Mouse (Mus musculus) stomach, embryonic 16.5 days (tissue): ENCODE measurements at regions not wholly inside any gene's neighbourhood (a gene's known extent, or its start where the extent isn't known, plus 50 kb on each side); places are given as distances from the start of the nearest gene placed in this dataset.
"Not testable (repeated sequence)": the region's sequence is repeated elsewhere in the genome, so short reads cannot be mapped to it uniquely, and the experiment has no call there.

Experiments
- ATAC-seq: fragments of 200-750 bp; cut with Nextera tagmentation; 2 replicates; pipeline ENCODE4 v1.8.0; 2017; ENCODE audit warnings: moderate number of reproducible peaks, moderate TSS enrichment; ENCODE audit not compliant: insufficient read depth, low FRiP score
- H3K27ac ChIP-seq: fragments of 300-500 bp; sonication (generic); 2 replicates; pipeline ENCODE4 v1.5.1; 2014; ENCODE audit warnings: low read length
- H3K27me3 ChIP-seq: fragments of 300-500 bp; sonication (generic); 2 replicates; pipeline ENCODE4 v1.6.1; 2014; ENCODE audit warnings: low read length, control low read depth, mixed read lengths; ENCODE audit not compliant: control insufficient read depth, insufficient read depth
- H3K36me3 ChIP-seq: fragments of 300-500 bp; sonication (generic); 2 replicates; pipeline ENCODE4 v1.6.1; 2014; ENCODE audit warnings: low read length; ENCODE audit not compliant: control insufficient read depth, insufficient read depth
- H3K4me1 ChIP-seq: fragments of 300-500 bp; sonication (generic); 2 replicates; pipeline ENCODE4 v1.6.1; 2014; ENCODE audit warnings: low read length, control low read depth, mixed read lengths; ENCODE audit not compliant: control insufficient read depth, insufficient read depth
- H3K4me2 ChIP-seq: fragments of 300-500 bp; sonication (generic); 2 replicates; pipeline ENCODE4 v1.6.1; 2014; ENCODE audit warnings: low read depth, low read length, mixed read lengths
- H3K4me3 ChIP-seq: fragments of 300-500 bp; sonication (generic); replicated peaks from 2 replicates; pipeline ENCODE4 v1.5.1; 2014; ENCODE audit warnings: mild to moderate bottlenecking, low read length
- H3K9ac ChIP-seq: fragments of 300-500 bp; sonication (generic); 2 replicates; pipeline ENCODE4 v1.6.1; 2014; ENCODE audit warnings: low read length
- H3K9me3 ChIP-seq: fragments of 300-500 bp; sonication (generic); replicated peaks from 2 replicates; pipeline ENCODE4 v1.6.1; 2016; ENCODE audit warnings: low read length, control low read depth; ENCODE audit not compliant: control insufficient read depth
- WGBS: fragments of 180-500 bp; shearing (Covaris S2); extraction: QIAGEN DNeasy Blood & Tissue Kit; methylation state at CpG from one replicate; pipeline ENCODE4 v1.1.7; 2014; 5-methylcytosine and 5-hydroxymethylcytosine counted together

- Histone ChIP-seq H3K4me3 (no peak overlapping the region), H3K4me1 (no peaks in the 10 kb centered on the region), H3K9me3 (no peaks in the 10 kb centered on the region), H3K27ac (no peak overlapping the region), H3K4me2 (no peak overlapping the region), H3K36me3 (no peaks in the 10 kb centered on the region), H3K27me3 (no peaks in the 10 kb centered on the region), H3K9ac (no peak overlapping the region)
- no peak for ATAC-seq
Measured at GRCm38 (mm10) chr10:46100837-46101236, 523.2 kb downstream of the Hace1 start.

GRCm38 (mm10) chr10:46108810-46109209 lies 531.2 kb downstream of the Hace1 start:
- H3K4me2 ChIP-seq, result no peak overlapping the region
- 69% methylated on average over 4 of the region's 4 CpGs for WGBS
- no peak overlapping the region for H3K4me3 ChIP-seq
- H3K9me3 ChIP-seq, result no peaks in the 10 kb centered on the region
- no peak overlapping the region for H3K27ac ChIP-seq
- ATAC-seq, result no peak
- no peaks in the 10 kb centered on the region for H3K4me1 ChIP-seq
- no peaks in the 10 kb centered on the region for H3K27me3 ChIP-seq
- no peaks in the 10 kb centered on the region for H3K36me3 ChIP-seq
- no peak overlapping the region for H3K9ac ChIP-seq

GRCm38 (mm10) chr10:46114631-46115130 lies 537.1 kb downstream of the Hace1 start:
- WGBS, result 86% methylated on average over 5 of the region's 5 CpGs

GRCm38 (mm10) chr10:46122409-46122808 lies 544.8 kb downstream of the Hace1 start:
- not testable (repeated sequence) for H3K9ac ChIP-seq, H3K36me3 ChIP-seq, ATAC-seq, H3K4me2 ChIP-seq, H3K4me1 ChIP-seq, H3K27me3 ChIP-seq, H3K27ac ChIP-seq, H3K4me3 ChIP-seq, H3K9me3 ChIP-seq
- 71% methylated on average over 1 of the region's 2 CpGs for WGBS

More at GRCm38 (mm10) chr10:46114631-46115130, 537.1 kb downstream of the Hace1 start:
- Histone ChIP-seq H3K36me3 (no peaks in the 10 kb centered on the region), H3K9ac (no peak overlapping the region), H3K4me3 (no peak overlapping the region), H3K9me3 (no peaks in the 10 kb centered on the region), H3K27ac (no peak overlapping the region), H3K4me1 (no peaks in the 10 kb centered on the region), H3K27me3 (no peaks in the 10 kb centered on the region), H3K4me2 (no peak overlapping the region)
- ATAC-seq, result no peak

- Histone ChIP-seq H3K36me3 (no peaks in the 10 kb centered on the region), H3K9me3 (no peaks in the 10 kb centered on the region), H3K4me3 (no peak overlapping the region), H3K27me3 (no peaks in the 10 kb centered on the region), H3K9ac (no peak overlapping the region), H3K4me2 (no peak overlapping the region), H3K27ac (no peak overlapping the region), H3K4me1 (no peaks in the 10 kb centered on the region)
- no peak for ATAC-seq
Measured at GRCm38 (mm10) chr10:46123795-46124194, 546.2 kb downstream of the Hace1 start.

- no peak overlapping the region for H3K27ac ChIP-seq
- no peak overlapping the region for H3K4me3 ChIP-seq
- 69% methylated on average over 2 of the region's 2 CpGs for WGBS
- no peaks in the 10 kb centered on the region for H3K36me3 ChIP-seq
- ATAC-seq, result no peak
- no peaks in the 10 kb centered on the region for H3K9me3 ChIP-seq
- H3K4me1 ChIP-seq, result no peaks in the 10 kb centered on the region
- H3K9ac ChIP-seq, result no peak overlapping the region
- H3K27me3 ChIP-seq, result no peaks in the 10 kb centered on the region
- H3K4me2 ChIP-seq, result no peak overlapping the region
Measured at GRCm38 (mm10) chr10:46135120-46135748, 557.6 kb downstream of the Hace1 start.

- no peak overlapping the region for H3K4me2 ChIP-seq
- H3K9ac ChIP-seq, result no peak overlapping the region
- H3K27ac ChIP-seq, result no peak overlapping the region
- H3K9me3 ChIP-seq, result no peaks in the 10 kb centered on the region
- 40% methylated on average over 2 of the region's 2 CpGs for WGBS
- H3K4me3 ChIP-seq, result no peak overlapping the region
- H3K4me1 ChIP-seq, result no peaks in the 10 kb centered on the region
- no peaks in the 10 kb centered on the region for H3K36me3 ChIP-seq
- ATAC-seq, result no peak
- no peaks in the 10 kb centered on the region for H3K27me3 ChIP-seq
Measured at GRCm38 (mm10) chr10:46174035-46174434, 596.4 kb downstream of the Hace1 start.

GRCm38 (mm10) chr10:46185763-46186458 lies 608.3 kb downstream of the Hace1 start:
- no peak overlapping the region for H3K27ac ChIP-seq
- no peak overlapping the region for H3K4me2 ChIP-seq
- no peaks in the 10 kb centered on the region for H3K9me3 ChIP-seq
- no peaks in the 10 kb centered on the region for H3K4me1 ChIP-seq
- no peak for ATAC-seq
- H3K9ac ChIP-seq, result no peak overlapping the region
- 82% methylated on average over 4 of the region's 4 CpGs for WGBS
- no peaks in the 10 kb centered on the region for H3K27me3 ChIP-seq
- H3K36me3 ChIP-seq, result no peaks in the 10 kb centered on the region
- H3K4me3 ChIP-seq, result no peak overlapping the region

GRCm38 (mm10) chr10:46194143-46194542 lies 616.5 kb downstream of the Hace1 start:
- Histone ChIP-seq H3K4me1 (no peaks in the 10 kb centered on the region), H3K4me3 (no peak overlapping the region)

More at GRCm38 (mm10) chr10:46194143-46194542, 616.5 kb downstream of the Hace1 start:
- Histone ChIP-seq H3K36me3 (no peaks in the 10 kb centered on the region), H3K9ac (no peak overlapping the region), H3K9me3 (no peaks in the 10 kb centered on the region), H3K27me3 (no peaks in the 10 kb centered on the region), H3K27ac (no peak overlapping the region), H3K4me2 (no peak overlapping the region)
- no peak for ATAC-seq
